Mouse (Mus musculus): Measurements from ENCODE around the gene Edem3.
"Not testable (repeated sequence)": the region's sequence is repeated elsewhere in the genome, so short reads cannot be mapped to it uniquely, and the experiment has no call there.

DNA sequence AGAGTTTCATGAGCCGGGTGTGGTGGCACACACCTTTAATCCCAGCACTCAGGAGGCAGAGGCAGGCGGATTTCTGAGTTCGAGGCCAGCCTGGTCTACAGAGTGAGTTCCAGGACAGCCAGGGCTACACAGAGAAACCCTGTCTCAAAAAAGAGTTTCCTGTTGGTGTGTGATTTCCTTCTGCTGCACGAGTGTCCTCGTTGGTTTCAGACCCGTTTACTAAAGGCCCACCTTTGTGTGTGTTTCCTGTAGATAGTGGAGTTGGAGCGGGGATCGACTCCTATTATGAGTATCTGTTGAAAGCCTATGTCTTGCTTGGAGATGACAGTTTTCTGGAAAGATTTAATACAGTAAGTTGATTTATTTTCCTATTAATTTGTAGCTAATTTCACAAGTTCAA, 36.9 kb downstream of the Edem3 start:
- not testable (repeated sequence) for TF ChIP-seq CTCF (IDR thresholded peaks at IDR 0.05; ENCODE audit: control insufficient read depth, insufficient read depth, low read length); POLR2A (IDR thresholded peaks at IDR 0.05; ENCODE audit: borderline replicate concordance, control insufficient read depth, low read depth, low read length)
